Mouse (Mus musculus) c-Kit-positive CD71-positive TER-119-negative erythroid progenitor cells, embryonic 14.5 days (primary cell): ENCODE results near the gene Akt1s1.
"Not testable (repeated sequence)": the region's sequence is repeated elsewhere in the genome, so short reads cannot be mapped to it uniquely, and the experiment has no call there.

Experiments used
- DNase-seq: peaks from one replicate; pipeline ENCODE4 v3.0.0-alpha.2; 2013; ENCODE audit warnings: low read depth

Akt1s1 gene

GRCm38 (mm10) chr7:44869697-44870528 lies 21.1 kb downstream of the Akt1s1 start, which contains the start of gene Ptov1:
Gene Ptov1, minus strand, starts transcription at chr7:44869788.
- DNase-seq, result peak; percentile 89

- no peak for DNase-seq
These were observed 21.8 kb downstream of the Akt1s1 start for GRCm38 (mm10) chr7:44870614-44871013.

DNA sequence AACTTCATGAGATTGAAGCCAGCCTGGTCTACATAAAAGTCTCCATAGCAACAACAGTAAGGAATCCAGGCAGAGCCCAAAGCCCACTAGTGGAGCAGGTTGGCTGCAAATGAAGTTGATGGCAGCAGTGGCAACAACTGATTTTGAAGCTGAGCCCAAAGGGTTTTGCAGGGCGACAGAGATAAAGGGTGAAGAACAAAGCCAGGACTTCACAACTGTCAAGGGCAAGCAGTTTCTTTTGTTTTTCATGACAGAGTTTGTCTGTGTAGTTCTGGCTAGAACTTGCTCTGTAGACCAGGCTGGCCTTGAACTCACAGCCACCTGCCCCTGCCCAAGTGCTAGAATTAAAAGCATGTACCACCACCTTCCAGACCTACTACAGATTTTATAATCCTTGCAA lies 22.4 kb downstream of the Akt1s1 start:
- no peak for DNase-seq

- not testable (repeated sequence) for DNase-seq
These were observed 23.0 kb downstream of the Akt1s1 start for GRCm38 (mm10) chr7:44871774-44872173.

GRCm38 (mm10) chr7:44877833-44878232 lies 29.0 kb downstream of the Akt1s1 start:
- DNase-seq, result no peak

DNA sequence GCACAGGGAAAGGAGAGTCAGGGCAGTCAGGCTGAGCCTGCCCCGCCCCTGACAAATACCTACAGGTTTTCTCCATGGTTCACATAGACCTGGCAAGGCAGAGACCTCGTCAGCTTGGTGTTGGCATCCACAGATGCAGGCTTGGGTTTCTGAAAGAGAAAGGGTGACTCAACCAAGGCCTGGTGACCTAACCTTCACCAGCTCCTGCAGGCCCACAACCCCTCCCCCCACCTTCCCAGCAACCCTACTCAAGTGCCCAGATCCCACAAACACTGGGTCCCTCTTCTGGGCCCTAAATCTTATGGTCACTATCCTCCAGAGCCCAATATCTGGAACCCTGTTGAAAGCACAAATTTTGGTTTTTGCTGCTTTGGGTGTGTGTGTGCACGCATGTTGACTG lies 34.2 kb downstream of the Akt1s1 start:
- DNase-seq, result no peak

GRCm38 (mm10) chr7:44884637-44885036 lies 35.8 kb downstream of the Akt1s1 start:
- DNase-seq, result no peak

- DNase-seq, result no peak
These were observed 38.2 kb downstream of the Akt1s1 start for GRCm38 (mm10) chr7:44886964-44887363.

- DNase-seq, result no peak
These were observed 39.7 kb downstream of the Akt1s1 start for GRCm38 (mm10) chr7:44888256-44889105.

DNA sequence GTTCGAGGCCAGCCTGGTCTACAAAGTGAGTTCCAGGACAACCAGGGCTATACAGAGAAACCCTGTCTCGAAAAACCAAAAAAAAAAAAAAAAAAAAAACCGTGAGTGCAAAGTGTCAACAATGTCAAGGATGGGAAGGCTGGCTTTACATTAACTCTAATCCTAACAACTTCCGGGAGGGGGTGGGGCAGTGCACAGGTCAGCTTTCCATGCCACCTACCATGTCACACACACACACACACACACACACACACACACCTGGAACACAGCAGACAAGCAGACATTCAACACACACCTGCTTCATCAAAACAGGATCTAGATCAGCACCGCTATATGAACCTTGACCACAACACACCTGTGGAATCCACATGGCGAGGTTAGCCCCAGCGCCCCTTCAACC lies 41.4 kb downstream of the Akt1s1 start:
- no peak for DNase-seq

DNA sequence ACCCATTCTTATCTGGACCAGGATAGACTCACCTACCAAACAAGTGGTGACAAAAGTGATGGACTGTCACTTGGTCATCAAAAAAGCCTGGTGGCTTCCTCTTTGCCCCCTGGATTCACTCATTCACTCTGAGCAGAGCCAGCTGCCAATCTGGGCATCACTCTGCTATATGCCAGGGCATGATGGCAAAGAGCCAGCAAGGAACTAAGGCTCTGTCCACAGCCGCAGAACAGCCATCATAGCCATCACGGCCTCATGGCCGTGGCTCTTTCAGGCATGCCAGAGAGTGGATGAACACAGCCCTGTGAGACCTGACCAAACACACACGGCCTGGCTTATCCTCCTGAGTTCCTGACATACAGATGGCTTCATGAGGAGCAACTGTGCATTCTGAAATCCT lies 41.9 kb downstream of the Akt1s1 start:
- no peak for DNase-seq

DNA sequence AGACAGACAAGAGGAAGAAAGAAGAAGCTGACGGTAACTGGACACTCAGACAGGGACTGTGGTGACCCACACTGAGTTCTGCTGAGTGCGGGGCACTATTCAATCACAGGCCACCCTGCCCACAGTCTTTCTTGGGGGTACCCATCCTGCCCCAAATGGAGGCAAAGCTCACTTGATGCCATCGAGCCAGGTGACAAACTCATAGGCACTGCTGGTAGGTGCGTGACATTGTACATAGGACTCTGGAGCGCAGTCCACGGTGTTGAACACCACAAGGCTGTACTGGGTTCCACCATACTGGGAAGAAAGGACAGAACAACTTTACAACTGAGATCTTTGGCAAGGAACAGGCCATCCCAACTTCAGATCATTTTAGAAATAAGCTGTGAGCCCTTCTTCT lies 42.8 kb downstream of the Akt1s1 start:
- DNase-seq, result no peak

GRCm38 (mm10) chr7:44892276-44892921 lies 43.6 kb downstream of the Akt1s1 start, which contains the start of gene Med25:
Gene Med25, minus strand, starts transcription at chr7:44892712.
- DNase-seq, result peak; percentile 74

- DNase-seq, result no peak
These were observed 44.4 kb downstream of the Akt1s1 start for GRCm38 (mm10) chr7:44893197-44893596.

DNA sequence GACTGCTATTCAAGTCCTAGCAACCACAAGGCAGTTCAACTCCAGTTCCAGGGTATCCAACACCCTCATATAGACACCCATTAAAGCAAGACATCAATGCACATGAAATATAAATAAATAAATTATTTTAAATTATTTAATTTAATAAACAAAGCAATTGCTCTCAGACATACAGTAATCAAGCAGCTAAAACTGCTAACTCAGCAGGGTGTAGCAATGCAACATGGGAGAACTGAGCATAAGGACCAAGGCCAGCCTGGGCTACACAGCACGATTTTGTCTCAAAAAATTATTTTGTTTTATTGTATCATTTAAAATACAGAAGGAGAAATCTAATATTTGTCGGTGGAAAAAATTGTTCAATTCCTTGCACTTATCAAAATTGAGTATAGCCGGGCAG lies 45.4 kb downstream of the Akt1s1 start:
- DNase-seq, result no peak

- no peak for DNase-seq
These were observed 46.4 kb downstream of the Akt1s1 start for GRCm38 (mm10) chr7:44895206-44895592.

DNA sequence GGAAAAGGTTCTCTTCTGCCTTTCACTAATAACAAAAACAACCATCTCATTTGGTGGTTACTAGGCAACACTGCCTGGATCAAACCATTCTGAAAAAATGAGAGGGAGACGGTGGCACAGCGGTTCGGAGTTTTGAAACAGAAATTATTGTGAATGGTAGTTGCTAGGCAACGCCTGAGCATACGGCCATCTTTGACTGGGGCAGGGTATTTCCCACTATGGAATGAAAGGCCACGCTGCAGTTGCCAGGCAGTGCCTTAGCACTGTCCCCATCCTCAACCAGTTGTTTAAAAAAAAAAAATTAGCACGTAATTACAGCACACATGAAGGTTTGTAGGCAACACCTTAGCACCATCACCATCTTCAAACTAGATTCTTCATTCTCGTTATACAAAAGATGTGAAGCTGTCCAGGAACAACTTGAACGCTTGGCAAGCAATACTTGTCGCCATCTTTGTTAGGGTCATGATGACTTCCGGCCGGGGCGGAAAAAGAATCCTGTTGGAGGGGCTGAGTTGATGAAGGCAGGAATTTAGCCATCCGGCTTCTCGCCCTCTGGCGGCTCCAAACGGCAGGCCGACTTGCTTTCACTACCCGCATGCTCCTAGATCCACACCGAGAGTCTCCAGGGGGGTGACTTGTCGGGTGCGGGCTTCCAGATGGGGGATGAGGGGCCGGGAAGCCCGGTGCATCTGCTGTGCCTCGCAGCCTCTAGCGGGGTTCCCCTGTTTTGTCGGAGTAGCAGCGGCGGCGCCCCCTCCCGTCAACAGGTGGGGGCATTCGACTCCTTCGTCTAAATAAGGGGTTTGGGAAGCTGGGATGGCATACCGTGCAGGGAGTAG lies 47.0 kb downstream of the Akt1s1 start, which contains the start of gene Fuz:
TSS of gene Fuz (plus strand) at position 487 of the 842 bp plus-strand sequence.
- DNase-seq, result peak; percentile 87

- DNase-seq, result no peak
These were observed 47.7 kb downstream of the Akt1s1 start for GRCm38 (mm10) chr7:44896499-44896898.

- DNase-seq, result no peak
These were observed 49.8 kb downstream of the Akt1s1 start for GRCm38 (mm10) chr7:44898607-44899006.

DNA sequence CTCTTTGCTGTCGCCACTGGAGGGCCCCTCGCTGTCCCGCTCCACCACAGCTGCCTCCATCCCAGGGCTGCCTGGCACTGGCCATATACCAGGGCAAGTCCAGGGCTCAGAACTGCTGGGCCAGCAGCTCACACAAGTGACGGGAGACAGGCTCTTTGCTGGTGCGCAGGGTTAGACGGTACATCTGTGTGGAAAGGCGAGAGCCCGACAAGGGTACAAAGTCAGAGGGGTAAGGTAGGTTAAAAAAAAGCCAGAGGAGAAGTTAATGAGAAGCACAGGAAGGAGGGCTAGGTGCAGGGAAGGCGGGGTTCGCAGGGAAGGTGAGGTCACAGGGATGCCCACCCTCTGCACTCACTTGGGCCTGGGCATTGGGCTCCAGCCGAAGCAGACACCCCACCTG lies 51.8 kb downstream of the Akt1s1 start:
- DNase-seq, result no peak

DNA sequence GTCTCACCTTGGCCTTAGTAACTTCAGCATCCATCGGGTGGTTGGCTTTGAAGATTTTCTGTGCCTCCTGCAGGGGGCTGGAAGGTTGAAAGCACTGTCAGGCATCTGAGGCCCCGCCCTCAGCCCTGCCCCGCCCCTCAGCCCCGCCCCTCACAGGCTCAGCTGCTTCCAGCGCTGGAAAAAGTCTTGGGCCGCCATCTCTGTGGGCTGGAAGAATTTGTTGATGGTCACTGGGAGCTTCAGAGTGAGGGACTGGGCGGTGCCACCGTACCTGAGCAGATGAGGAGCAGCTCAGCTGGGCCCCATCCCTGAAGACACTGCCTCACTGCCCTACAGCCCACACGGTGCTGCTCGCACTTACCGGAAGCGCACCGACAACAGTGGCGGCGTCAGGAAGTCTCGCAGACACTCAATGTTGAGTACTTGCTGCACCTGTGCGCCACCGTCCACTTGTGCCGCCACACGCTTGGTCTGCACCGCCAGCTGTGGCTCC lies 52.5 kb downstream of the Akt1s1 start:
- no peak for DNase-seq
